Mouse (Mus musculus): ENCODE measurements around the gene Adam11.
"Not testable (repeated sequence)": the region's sequence is repeated elsewhere in the genome, so short reads cannot be mapped to it uniquely, and the experiment has no call there.

Gene Adam11

GRCm38 (mm10) chr11:102761309-102762210, at the start of gene Adam11:
Adam11 (plus strand) TSS chr11:102761439.
- no peak for DNase-seq (ENCODE audit: low spot score in 2 of 2)

DNA sequence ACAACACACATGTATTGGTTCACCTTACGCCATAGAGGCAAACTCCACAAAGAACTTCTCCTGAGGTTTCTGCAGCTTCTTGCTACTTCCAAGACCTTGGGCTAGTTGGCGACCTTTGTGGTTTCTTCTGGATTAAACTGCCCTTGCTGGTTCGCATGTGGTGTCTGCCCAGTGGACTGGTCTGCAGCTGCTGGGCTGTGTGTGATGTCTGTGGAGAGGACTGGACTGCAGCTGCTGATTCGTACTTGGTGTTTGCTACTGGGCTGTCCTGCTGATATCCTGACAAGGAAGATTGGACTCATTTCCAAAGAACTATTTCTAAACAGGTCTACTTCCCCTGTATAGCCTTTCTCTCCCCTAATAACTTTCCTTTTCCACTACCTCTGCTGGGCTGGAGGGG, 48.8 kb upstream of the Adam11 start:
- no peak for DNase-seq (ENCODE audit: low spot score in 2 of 2)

DNA sequence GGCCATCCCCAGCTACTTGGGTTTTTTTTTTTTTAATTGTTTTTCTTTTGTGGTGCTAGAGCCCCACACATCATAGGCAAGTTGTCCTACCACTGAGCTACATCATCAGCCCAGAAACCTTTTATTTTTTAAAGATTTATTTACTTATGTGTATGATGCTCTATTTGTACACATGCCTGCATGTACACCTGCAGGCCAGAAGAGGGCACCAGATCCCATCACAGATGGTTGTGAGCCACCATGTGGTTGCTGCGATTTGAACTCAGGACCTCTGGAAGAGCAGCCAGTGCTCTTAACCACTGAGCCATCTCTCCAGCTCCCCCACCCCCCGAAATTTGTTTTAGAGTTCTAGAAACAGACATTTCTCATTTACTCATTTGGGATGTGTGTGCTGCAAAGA, 46.7 kb upstream of the Adam11 start:
- DNase-seq (ENCODE audit: low spot score in 2 of 2), result not testable (repeated sequence)

DNA sequence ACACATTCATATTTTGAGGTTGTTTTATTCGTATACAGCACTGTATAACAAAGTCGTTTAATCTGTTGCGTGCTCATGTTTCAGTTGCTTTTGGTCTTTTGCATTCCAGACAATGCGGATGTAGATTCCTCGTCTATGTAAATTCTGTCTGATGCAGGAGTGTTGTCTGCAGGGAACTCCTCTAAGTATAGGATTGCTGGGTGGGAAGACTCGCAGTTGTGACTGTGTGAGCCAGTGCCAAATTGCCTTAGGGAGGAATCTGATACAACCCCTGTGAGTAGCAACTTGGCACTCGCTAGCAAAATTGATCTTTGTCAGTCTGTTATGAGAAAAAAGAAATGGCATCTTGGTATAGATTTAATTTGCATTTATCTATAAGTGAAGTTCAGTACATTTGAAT, 45.1 kb upstream of the Adam11 start:
- DNase-seq (ENCODE audit: low spot score in 2 of 2), result no peak

GRCm38 (mm10) chr11:102725574-102725973, 35.7 kb upstream of the Adam11 start:
- no peak for DNase-seq (ENCODE audit: low spot score in 2 of 2)

DNA sequence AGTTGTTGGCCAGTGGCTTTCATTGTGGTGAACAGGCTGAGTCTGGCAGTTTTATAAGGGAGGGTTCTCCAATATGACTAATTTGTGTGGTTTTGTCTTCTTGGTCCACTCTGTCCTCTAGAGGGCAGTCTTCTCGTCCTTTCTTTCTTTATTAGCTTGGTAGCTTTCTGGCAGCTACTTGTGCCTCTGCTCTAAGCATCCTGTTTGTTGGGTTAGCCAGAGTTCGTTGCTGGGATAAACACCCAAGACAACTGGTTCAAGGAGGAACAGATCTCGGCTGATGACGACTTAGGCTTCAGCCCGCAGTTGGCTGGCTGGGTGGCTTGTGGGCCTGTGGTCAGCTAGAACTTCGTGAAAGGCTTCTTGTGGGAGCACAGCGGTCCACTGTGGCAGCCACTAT, 32.6 kb upstream of the Adam11 start:
- DNase-seq (ENCODE audit: low spot score in 2 of 2), result peak; percentile 71 to 79

DNA sequence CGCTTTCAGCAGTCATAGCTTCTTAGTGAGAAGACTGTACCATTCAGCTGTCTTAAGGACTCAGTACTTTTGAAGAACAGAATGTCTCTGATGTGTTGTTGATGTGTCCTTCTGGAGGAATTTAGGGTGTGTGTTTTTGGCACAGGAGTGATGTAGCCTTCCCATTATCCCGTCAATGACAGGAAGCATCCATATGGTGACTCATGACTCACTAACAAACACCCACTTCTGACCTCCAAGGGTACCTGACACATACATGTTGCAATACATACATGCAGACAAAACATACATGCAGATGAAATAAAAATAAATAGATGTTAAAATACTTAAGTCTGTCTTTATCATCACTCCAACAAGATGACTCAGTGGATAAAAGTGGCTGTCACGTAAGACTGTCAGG, 31.4 kb upstream of the Adam11 start:
- no peak for DNase-seq (ENCODE audit: low spot score in 2 of 2)

- no peak for DNase-seq (ENCODE audit: low spot score in 2 of 2)
Observed at GRCm38 (mm10) chr11:102731366-102731765, 29.9 kb upstream of the Adam11 start.

GRCm38 (mm10) chr11:102733146-102733545, 28.1 kb upstream of the Adam11 start:
- DNase-seq (ENCODE audit: low spot score in 2 of 2), result no peak

- DNase-seq (ENCODE audit: low spot score in 2 of 2), result no peak
Observed at GRCm38 (mm10) chr11:102734961-102735360, 26.3 kb upstream of the Adam11 start.

DNA sequence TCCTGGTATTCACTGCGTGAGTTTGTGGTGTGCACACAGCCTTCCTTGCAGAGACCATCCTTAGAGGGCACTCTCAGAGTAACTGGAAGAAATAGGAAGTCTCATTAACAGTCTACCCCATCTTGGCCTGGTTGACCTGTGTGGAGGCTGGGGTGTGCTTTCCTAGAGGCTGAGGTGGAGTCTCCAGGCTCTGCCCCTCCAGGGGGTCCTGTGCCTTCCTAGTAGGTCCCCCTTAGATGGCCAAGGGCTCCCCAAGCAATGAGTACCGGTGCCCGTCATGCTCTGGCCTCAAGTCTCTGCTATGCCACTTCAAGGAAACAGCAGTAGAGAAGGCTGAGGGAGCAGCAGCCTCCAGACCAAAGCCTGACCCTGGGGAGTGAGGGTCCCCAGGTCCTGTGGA, 23.2 kb upstream of the Adam11 start:
- DNase-seq (ENCODE audit: low spot score in 2 of 2), result no peak

DNA sequence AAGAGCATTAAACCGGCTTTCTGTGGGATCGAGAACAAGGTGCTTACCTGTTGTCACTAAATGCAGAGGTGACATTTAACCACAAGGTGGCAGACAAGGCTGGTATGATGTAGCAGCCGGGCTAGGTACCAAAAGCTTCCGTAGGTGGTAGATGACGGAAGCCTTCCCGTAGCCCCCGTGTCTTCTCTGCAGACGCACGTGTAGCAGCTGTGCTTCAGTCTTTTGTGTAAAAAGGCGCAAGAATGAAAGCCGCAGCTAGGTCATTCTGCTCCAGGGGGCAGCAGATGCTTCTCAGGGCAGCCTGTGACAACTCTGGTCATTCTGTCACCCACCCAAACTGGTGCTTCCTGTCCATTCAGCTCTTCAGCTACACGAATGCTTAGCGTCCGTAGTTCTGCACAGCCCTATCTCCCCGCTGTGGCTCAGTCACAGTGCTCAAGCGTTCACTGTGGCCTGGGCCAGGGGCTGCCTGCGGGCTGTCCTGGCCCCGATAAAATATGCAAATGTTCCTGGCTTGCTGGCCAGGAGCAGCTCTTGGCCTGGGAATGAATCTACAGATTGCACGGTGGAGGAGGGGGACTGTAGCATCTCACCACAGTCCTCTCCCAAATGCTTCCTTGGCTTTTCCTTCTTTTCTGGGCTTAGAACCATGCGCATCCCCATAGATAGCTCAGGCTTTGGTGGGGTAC, 21.8 kb upstream of the Adam11 start:
- no peak for DNase-seq (ENCODE audit: low spot score in 2 of 2)

DNA sequence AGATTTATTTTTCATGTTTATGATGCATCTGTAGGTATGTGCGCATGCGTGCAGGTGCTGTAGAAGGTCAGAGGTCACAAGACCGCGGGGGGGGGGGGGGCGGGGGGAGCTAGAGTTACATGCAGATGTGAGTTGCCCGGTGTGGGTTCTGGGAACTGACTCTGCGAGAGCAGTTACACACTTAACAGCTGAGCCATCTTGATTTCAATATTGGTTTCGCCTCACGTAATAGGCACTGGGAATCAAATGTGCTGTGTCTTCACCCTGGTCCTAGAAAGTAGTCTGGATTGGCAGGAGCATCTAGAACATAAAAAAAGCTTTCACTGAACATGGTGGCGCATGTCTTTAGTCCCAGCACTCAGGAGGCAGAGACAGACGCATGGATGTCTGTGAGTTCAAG, 20.6 kb upstream of the Adam11 start:
- no peak for DNase-seq (ENCODE audit: low spot score in 2 of 2)

DNA sequence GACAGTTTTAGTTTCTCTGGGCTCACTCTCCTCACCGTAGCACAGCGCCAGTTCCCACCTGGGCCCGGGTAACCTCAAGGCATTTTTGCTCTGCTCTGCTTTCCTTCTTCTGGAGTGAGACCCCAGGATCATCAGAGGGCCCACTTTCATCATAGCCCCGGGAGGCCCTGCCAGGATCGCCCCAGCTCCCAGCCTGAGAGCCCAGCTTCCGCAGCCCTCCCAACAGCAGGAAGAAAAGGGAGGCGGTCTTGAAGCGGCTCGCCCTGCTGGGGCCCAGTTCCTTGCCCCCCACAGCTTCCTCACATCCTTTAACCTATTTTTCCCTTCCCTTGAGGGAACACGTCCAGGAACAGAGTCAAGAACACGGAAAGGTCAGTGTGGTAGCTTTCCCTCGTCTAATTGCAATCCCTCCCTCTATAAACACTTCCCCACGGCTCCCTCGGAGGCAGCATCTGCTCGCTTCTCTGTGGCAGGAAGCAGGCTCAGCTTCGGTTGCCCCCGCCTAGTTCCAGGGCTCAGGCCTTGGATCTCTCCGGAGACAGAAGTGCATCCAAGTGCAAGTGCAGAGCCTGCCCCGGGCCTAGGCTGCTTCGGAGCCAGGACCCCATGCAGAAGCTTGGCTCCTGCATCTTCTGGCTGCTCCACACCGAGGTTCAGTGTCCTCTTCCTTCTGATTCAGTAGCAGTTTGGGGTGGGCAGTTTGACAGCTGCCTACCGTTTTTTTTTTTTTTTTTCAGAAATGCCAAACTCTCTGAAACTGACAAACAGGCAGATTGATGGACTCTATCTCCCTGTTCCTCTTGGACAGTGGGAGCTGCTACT, 19.9 kb upstream of the Adam11 start:
- peak; percentile 8 to 23 for DNase-seq (ENCODE audit: low spot score in 2 of 2)

DNA sequence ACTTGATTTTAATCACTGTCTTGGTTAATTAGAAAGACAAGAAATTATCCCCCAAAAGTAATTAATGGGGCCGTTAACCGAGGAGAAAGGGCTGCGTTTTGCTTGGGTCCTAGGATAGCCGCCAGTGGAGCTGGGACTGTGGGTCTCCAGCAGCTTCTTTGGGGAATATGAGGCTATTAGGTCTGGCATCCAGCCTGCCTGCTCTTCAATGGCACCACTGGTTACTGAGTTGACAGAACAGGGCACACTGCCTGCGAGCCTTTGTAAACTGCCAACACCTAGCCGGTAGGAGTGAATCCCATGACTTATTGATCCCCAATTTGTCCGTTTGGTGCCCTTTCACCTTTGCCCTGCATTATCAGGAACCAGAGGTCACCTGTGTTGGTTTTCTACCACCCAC, 19.2 kb upstream of the Adam11 start:
- DNase-seq (ENCODE audit: low spot score in 2 of 2), result no peak

- DNase-seq (ENCODE audit: low spot score in 2 of 2), result no peak
Observed at GRCm38 (mm10) chr11:102742843-102743242, 18.4 kb upstream of the Adam11 start.

DNA sequence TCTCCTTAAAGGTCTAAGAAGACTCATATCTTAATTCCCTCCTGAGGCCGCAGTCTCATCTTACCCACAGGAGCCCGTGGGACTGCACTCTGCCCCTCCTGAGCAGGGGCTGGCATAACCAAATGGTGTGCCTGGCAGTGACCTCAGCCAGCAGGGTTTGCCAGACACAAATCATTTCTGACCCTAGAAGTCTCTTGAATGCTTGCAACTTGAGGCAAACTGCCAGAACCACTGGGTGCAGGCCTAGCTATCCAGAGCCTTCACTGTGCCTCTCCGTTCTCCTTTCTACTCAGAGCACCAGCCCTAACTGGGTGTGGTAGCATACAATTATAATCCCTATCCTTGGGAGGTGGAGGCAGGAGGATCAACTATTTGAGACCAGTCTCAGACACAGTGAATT, 16.5 kb upstream of the Adam11 start:
- no peak for DNase-seq (ENCODE audit: low spot score in 2 of 2)

- no peak for DNase-seq (ENCODE audit: low spot score in 2 of 2)
Observed at GRCm38 (mm10) chr11:102747866-102748265, 13.4 kb upstream of the Adam11 start.

DNA sequence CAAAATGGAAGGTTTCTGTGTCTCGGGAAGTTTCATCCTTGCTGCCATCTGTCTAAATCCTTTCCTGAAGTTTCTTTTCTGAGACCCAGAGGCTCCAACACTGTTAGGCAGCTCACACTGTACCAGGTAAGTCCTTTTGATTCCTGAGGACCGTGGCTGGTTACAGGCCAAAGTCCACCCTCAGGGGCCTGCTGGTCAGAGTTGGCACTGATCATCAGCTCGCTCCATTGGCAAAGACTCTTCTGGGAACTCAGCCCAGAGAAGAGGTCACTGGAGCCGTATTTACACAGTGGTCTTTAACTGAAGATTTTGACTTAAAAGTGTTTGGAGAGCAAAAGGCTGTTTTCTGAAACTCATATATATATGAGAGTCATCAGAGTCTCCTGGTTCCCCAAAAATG, 12.9 kb upstream of the Adam11 start:
- DNase-seq (ENCODE audit: low spot score in 2 of 2), result no peak

GRCm38 (mm10) chr11:102749712-102750111, 11.5 kb upstream of the Adam11 start:
- no peak for DNase-seq (ENCODE audit: low spot score in 2 of 2)

DNA sequence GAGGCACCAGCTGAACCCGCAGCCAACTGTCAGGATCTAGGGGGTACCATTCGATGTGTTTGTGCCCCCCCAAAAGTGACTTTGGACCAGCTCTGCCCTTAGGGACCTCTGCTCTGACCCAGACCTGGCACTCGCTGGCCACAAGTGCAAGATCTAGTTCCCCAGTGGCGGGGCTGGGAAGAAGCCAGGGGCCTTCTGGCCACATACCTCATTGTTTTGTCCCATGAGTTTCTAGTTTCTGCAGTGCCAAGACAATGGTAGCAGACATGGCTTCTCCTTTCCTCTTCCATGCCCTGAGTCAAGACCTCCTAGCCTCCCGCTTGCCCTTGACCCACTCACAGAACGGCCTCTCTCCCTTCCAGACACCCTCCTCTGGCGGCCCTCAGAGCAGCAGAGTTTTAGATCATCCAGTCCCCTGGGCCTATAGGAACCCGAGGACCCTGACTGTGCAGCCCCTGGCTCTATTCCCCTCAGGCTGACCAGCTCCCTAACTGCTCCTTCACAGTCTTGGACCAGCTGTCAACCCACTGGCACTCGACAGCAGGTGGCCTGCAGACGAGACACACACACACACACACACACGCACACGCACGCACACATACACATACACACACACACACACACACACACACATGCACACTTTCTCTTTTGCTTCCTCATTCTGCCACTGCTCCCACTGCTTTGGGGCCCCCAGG, 8.2 kb upstream of the Adam11 start:
- DNase-seq (ENCODE audit: low spot score in 2 of 2), result no peak
